Mouse (Mus musculus) retina, postnatal 1 day (tissue): ENCODE measurements around the gene Crocc2.

Source experiments
- DNase-seq: peaks from one replicate; pipeline ENCODE4 v3.0.0-alpha.2; 2012

Crocc2 gene

DNA sequence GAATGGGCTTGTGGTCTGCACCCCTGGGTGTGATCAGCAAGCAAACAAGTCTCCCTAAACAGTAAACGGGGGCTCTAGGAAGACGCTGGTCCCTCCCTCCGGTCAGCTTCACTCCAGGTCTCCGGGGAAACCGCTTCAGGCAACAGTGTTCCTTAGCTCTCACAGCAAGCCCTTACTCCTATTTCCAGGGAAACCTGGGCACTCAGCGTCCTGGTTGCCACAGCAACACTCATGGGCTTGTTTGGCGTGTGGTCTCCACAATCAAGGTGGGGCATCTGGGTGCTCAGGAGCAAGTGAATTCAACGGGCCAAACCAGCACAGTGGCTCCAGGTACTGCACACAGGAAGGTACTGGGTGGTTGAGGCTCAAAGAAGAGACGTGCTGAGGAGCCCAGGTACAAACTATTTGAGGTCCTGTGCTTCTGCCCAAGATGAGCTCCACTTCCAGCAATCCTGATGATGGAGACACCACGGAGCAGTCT is at the start of gene Crocc2:
Crocc2 (plus strand) TSS at position 431 of the 481 bp plus-strand sequence.
- peak; percentile 63 for DNase-seq

DNA sequence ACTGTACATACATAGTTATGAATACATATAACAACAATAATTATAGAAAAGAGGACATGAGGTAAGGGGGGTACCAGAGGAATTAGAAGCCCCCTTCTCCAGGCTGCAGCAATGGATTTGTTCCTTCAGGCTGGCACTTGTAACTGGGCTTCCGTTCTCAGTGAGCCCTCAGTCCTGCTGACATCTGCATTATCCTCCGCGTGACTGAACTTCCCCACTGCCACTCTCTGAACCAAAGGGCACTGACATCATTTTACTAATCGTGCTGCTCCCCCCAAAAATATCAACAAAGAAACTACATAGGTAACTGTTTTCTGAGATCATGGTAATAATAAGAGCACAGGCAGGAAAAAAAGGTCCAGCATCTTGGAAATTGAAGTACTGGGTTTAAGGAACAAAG is 49.7 kb upstream of the Crocc2 start:
- peak; percentile 62 for DNase-seq

DNA sequence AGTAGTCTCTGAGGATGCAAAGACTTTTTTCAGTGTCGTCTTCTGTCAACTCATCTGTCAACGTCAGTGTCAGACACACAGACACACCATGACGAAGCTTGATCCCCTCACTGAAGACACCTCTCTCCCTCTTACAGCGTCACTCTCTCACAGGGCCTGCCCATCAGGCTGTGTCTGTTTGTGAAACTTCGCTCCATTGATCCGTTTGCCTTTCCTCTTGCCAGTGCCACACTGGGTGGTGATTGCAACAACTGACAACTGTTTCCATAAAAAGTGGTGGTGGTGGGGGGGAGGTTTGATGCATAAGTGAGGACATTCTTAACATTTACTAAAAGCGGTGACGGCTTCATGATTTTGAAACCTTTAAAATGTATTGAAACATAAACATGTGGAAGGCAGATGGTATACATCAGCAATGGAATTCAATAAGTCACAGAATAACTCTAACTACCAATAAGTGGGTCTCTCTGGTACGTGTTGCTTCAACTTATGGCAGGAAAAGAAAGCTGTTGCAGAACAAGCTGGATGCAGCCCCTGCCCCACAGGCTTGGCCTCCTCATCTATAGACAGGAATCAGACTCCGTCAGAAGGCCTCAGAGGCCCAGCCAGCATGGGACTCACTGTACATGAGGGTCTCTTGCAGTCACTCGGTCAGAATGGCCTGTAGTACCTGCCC is 45.2 kb upstream of the Crocc2 start:
- no peak for DNase-seq

DNA sequence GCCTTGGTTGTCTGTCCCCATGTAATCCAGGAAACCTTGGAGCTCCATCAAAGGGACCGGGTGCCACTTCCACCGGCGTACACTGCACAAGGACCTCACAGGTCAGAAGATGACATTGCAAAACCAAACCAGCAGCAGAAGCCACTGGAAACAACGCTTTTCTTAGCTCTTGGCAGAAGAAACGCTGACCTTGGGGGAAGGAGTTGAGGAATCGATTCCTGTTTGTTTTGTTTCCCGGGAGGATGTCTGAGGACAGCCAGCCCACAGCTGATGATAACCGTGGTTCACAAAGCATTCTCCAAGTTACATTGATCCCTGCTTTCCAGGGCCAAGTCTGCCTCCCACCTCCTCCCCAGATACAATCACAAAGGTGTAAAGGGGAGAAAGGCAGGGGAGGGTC is 44.5 kb upstream of the Crocc2 start:
- no peak for DNase-seq

DNA sequence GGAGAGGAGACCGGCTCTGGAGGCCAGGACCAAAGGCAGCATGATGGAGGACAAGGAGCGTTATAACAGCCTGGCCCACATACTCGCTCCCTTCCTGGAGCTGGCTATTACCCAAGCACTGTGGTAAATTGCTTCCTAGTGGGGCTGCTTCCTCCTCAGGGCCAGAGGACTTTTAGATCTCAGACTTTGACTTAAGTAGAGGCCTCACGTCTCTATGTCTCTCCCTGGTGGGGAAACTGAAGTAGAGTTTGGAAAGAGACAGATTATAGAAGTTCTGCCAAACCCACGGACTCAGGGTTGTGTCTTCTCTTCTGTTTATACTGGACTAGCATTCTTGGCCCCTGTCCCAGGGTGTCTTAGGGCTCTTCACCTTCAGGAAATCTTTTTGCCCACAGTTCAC is 43.3 kb upstream of the Crocc2 start:
- DNase-seq: no peak

DNA sequence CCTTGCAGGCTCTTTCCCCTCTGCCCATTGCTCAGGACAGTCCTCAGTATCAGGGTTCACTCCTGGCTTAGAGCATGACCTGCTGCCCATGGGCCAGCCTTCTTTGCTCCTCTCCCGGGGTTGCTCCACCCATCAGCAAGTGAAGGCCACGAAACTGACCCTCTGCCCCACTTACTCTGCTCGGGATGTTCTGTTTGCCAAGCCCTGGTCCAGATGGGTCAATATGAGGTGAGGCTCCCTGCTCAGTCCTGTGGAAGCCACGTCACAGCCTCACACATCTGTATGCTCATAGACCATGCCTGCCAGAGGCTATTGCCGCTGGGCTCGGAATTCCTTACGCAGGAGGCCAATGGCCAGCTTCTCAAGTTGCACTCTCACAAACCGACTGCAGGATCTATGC is 40.3 kb upstream of the Crocc2 start:
- no peak for DNase-seq

DNA sequence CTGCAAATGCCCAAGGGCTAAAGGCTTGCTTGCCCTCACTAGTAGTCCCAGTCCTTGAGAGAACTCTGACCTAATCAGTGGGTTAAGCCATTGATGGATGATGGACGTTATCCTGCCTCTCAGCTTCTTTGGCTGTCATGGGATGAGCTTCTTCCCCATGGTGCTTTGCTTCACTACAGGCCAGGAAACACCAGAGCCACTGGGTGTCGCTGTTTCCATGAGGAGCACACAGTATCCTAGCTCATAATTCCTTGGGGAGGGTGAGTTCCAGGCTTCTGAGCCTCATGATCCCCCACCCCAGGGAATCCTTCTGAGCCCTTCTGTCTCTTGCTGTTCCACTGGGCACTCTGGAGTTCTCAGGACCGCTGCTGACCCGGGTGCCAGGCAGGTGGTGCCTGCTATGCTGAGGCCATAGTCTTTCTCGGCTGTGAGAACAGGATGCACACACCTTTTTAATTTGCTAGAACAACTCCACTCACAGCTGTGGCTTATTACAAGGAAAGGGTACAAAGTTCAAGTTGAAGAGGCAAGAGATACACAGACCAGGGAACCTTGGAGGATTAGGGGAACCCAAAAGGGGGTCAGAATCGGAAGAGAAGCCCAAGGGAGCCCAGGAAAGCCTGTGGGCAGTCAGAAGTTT is 39.7 kb upstream of the Crocc2 start:
- DNase-seq: peak; percentile 88

DNA sequence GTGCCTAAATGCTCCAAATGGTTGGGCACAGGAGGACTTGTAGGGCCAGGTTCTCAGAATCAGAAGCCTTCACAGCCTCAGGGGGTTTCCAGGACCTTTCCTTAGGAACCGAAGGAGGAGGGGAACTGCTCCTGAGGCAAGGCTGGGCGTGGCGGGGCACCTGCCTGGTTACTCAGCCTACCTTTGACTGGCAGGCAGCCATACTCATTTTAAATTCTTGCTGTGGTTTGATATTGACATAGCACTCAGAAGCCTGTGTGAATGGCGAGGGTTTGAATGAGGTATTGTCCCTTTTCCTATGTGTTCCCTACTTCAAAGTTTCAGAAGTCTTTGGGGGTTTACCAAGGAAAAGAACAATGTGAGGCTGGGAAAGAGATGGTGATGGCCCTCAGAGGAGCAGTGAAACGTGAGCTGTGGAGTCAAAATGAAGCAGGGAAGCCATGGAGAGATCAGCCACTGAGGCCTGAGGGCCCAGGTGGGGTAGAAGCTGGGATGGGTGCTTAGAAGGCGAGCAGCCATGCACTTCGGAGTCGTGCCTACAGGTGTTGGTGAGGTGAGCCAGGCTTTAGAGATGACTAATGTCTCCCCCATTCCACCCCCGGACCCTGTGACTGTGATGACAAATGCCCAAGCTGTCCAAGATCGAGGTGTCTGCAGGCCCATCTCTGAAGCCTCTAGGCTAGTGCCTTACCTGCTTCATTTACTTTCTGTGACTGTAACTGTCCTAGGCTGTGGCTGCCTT is 38.1 kb upstream of the Crocc2 start:
- no peak for DNase-seq

DNA sequence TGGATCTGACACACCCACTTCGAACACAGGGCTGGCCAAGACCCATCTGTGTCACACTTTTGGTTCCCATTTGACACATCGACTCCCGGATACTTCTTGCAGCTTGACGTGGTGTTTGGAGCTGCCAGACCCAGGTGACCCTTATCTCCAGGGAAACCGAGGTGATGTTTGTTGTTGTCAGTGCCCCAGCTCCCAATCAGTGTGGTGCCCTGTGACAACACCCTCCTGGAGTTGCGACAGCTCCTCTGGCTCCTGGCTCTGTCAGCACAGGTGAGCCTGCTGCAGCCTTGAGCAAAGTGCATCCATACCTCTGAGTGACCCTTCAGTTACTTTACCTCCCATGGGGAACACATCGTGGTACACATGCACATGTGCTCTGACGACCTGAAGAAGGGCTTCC is 35.8 kb upstream of the Crocc2 start:
- no peak for DNase-seq

DNA sequence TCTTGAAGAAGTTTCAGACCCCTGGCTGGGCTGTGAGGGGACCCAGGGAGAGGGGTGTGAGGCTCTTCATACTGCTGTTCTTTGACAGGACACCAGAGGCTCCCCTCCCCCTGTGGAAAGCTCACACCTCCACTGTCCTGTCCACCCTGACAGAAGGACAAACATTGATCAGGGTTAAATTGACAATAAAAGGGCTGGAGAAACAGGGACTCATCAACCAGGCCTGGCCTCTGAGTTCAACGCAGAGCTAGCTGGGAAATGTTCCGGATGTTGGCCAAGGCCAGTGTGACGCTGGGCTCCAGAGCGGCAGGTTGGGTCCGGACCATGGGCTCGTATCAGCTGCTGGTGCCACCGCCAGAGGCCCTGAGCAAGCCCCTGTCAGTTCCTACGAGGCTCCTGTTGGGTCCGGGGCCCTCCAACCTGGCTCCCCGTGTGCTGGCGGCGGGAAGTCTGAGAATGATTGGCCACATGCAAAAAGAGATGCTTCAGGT is 33.4 kb upstream of the Crocc2 start, which contains the start of gene Agxt:
Agxt (plus strand) TSS at position 205 of the 491 bp plus-strand sequence.
- DNase-seq: no peak

DNA sequence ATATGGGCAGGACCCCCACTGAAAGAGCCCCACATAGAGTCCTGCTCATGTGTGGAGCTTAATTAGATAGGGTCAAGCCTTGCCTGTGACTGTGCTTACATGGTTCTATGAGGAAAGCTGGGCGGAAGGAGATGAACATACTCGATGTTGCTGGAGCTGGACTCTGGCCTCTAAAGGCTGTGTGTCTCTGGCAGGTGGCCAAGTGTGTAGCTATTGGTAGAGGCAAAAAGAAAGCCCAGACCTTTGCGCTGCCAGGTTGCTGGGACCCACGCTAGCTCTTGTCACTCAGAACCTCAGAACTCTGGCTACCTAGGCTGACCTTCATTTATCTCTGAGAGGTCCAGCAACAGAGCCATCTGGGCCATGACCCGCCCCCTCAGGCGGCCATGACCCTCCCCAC is 30.0 kb upstream of the Crocc2 start:
- no peak for DNase-seq

DNA sequence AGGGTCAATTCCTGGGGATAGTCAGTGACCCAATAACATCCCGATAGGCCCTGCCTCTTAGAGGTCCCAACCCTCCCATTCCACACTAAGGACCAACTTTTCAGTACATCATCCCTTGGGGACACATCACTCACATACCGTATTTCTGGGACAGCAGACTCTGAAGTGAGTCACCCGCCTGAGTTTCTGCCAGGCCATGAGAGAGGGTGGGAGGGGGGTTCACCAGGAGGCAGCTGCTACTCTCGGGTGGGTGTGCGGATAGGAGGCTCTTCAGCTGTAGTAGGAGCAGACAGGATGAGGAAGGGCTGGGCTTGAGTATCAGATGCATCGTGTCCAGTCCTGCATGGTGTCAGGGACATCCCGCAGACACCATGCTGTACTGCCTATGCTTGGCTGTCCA is 28.8 kb upstream of the Crocc2 start:
- no peak for DNase-seq

DNA sequence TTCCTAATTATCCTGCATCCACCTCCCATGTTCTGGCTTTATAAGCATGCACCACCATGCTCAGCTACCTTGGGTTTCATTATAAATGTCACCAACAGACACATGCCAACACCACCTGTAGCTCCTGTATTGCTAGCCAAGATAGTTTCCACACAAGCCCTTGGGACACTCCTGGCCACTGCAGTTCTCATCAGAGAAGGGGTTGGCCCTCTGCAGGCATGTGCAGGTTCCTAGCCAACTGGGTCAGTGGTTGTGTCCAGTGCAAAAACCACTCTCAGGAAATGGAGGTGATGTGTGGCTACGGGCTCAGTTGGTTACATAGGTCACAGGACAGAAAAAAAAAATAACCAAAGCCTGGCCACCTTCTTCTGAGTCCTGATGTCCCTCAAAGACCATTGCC is 25.7 kb upstream of the Crocc2 start:
- no peak for DNase-seq

DNA sequence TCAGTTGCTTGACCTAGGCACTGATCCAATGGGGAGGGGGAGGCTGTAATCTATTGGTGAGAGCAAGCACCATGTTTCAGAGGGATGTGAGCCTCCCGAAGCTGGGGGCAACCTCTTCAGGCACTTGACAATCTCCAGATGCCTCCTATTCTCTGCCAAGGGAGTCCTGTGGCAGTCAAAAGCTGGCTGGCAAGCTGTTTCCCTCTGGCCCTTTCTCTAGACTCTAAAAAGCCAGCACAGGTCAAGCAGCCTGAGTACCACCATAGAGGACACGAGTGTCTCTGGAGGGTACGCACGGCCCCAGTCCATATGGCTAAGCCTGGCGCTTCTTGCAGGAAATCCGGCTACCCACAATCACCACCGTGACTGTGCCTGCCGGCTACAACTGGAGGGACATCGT is 24.3 kb upstream of the Crocc2 start:
- DNase-seq: no peak

DNA sequence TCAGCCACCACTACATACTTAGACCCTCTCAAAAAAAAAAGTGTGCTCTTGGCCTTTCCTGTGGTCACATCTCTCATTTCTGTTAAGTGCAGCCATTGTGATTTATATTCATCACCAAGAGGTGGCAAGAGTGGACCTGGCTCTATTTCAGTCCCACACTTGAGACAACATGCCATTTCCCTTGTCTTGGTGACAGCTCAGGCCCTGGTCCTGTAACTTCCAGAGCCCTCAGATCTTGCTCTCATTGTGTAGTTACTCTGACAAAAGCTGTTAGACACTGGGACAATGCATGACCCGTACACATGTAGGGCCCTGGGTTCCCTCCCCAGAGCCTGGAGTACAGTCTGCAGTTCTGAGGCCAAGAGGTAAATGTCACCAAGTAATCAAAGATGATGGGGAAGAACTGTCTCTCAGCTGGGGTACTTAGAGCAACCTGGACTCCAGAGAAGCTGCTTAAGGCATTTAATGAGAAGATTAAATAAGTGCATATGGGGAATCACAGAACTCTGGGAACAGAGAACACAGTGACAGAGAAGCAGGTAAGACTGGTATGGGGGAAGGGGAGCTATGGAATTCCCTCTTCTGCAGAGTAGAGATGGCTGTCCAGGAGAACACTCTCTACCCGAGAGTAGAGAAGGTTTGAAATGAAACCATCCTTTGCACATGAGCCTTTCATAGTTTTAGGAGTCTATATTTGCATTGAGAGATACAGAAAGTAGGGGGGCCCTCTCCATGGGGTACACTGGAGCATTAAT is 17.4 kb upstream of the Crocc2 start:
- no peak for DNase-seq

DNA sequence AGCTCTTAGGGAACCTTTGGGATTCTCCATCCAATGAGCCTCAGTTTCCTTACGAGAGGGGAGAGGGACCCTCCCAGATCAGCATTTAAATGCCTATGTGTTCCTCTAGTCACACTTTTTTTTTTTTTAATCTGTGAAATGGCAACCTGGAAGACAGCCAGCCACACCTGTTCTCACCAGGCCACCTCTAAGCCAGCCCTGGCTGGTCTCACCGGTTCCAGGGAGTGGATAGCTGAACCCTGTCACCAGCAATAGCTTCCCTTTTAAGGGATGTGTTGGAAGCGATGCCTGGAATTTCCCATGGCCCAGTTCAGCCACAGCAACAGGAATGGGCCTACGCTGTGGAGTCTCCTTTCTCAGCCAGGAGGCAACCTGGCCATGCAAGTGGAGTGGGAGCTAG is 11.0 kb upstream of the Crocc2 start:
- DNase-seq: no peak

DNA sequence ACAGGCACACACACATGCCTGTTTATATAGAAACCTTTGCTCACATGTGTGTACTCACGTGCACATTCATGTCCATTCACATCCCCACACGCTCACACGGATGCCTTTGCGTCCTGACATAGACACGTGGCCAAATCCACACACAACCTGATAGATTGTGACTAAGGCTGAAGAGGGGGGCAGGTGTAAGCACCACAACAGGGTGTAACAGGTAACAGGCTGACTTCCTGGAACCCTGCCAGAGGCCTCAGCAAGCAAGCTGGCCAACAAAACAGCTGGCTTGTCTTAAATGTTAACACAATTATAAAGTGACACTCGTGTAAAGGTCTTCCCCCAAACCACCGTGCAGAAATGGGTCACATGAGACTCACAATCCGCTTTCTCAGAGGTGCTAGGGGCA is 9.6 kb upstream of the Crocc2 start:
- DNase-seq: no peak

DNA sequence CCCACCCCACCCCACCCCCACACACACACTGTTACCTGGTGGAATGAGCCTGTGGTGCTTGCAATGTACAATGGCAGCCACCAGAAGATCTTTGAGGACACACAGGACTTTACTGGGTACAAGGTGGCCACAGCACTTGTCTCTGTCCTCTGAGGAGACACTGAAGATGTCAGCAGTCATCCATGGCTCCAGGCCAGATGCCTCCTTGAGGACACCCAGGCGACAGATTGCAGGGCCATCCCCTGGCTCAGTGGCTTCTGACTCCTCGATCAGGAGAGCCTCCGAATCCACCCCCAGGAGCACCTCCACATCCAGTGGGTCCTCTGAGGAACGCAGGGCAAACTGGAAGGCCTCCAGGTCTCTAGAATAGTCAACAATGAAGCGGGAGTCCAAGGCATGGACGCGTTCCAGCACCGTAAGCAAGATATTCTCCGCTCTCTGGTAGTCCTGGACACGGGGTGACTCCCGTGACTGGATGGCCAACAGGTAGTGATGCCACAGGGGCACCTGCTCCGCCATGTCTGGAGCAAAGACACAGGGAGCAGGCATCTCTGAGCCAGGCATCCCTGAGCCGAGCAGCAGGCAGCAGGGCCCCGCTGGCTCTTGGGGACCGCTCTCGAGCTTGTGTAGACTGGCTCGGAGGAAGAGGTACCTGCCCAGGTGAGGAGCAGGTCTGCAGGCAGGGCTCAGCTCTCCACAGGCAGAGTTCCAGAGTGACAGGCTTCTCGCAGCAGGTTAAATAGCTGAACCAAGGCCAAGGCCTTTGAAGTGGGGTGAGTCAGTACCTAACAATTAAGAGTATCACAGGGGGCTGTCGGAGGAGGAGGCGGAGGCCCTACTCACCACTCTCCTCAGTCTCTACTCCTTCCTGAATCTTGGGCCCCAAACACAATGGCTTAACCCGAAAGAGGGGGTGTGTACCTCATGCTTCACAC is 8.7 kb upstream of the Crocc2 start:
- no peak for DNase-seq

DNA sequence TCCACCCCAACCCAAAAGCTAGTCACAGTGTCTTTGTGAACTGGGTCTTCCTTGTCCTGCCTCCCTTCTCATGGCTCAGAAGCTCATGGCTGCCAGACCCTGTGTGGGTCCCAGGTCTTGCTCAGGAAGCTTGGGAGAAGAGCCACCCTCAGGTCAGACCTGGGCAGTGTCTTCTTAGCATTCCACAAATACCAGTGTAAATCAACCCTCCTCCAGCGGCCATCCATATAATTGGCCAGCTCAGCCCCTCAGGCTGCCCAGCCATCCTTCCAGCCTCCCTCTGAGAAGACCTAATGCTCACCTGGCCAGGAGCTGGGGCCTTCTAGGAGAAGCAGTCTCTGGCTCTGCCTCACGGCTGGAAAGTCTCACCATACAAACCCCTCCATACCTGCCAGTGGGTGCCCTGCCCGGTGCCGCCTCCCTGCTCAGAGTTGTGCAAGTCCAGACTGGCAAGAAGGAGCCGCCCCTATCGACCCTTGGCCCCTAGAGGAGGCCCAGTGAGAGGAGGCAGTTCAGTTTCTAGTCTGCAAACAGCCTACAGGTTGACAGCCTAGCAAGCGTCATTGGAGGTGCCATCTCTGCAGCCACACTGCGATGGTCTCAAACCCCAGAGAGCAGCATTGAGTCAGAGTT is 7.9 kb upstream of the Crocc2 start, which contains the start of gene 2310007B03Rik:
2310007B03Rik (minus strand) TSS at position 448 of the 633 bp plus-strand sequence.
- no peak for DNase-seq

DNA sequence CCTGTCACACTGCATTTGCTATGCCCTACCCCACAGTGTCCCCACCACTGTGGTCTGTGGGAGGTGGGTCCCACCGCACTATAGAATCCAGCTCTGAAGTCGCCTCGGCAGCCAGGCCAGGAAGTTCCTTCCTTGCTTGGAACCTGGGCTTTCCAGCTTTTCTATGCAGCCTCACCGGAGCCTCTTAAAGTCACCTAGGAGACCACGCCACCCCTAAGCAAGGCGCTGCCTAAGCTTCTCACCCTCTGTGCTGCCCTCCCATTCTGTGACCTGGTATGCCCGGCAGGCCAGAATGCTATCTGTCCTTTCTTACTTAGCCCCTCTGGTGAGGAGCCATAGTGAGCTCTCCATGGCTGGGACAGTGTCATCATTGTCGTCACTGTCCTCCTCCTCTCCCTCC is 7.2 kb upstream of the Crocc2 start:
- DNase-seq: no peak

DNA sequence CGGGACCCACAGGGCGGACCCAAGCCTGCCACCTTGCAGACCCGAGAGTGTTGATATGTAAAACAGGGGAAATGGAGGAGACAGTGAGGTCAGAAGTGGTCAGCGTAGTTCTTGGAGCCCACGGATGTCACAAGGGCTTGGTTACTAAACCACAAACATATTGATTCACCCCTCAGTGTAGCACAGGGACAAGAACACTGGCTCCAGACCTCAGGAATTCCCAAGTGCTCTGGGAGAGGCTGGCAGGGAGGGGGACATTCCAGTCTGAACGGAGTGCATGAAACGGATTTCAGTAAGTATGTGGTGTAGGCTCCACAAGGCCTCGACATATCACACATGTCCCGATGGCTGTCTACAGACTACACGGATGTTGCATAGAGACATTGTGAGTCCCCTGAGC is 6.6 kb upstream of the Crocc2 start:
- no peak for DNase-seq
